Mouse (Mus musculus): ENCODE results near the gene Enpp6. TPM values are rescaled to one million over a fixed set of nuclear protein-coding genes. Genes with fewer than 3 reads are reported as not detected.

Enpp6 gene
- polyA plus RNA-seq, 1 experiment from 2014 or later = 3.1 TPM

- no peaks in the 10 kb centered on the region for H3K36me3 ChIP-seq (ENCODE audit: control insufficient read depth, insufficient read depth, low read length)
- WGBS = 89% methylated on average over 2 of the region's 2 CpGs
- no peaks in the 10 kb centered on the region for H3K27me3 ChIP-seq (replicated peaks; ENCODE audit: control insufficient read depth, insufficient read depth, low read length)
- H3K9me3 ChIP-seq (ENCODE audit: control insufficient read depth, low read length) = no peaks in the 10 kb centered on the region
- no peak for ATAC-seq (ENCODE audit: low read depth)
- H3K9ac ChIP-seq (ENCODE audit: low read depth, low read length) = no peak overlapping the region
- H3K4me1 ChIP-seq (ENCODE audit: control insufficient read depth, insufficient read depth, low read length) = no peaks in the 10 kb centered on the region
- no peak overlapping the region for H3K27ac ChIP-seq (replicated peaks; ENCODE audit: low read depth, low read length)
- DNase-seq (ENCODE audit: low spot score) = no peak
- H3K4me2 ChIP-seq (ENCODE audit: low read depth, low read length) = no peak overlapping the region
- no peak overlapping the region for H3K4me3 ChIP-seq (ENCODE audit: low read depth, low read length)
Observed at GRCm38 (mm10) chr8:47058971-47059370, 72.3 kb downstream of the Enpp6 start.

GRCm38 (mm10) chr8:47061105-47061720 is 74.5 kb downstream of the Enpp6 start:
- Histone ChIP-seq H3K4me1 (ENCODE audit: control insufficient read depth, insufficient read depth, low read length) (no peaks in the 10 kb centered on the region), H3K36me3 (ENCODE audit: control insufficient read depth, insufficient read depth, low read length) (no peaks in the 10 kb centered on the region), H3K4me2 (ENCODE audit: low read depth, low read length) (no peak overlapping the region), H3K9me3 (ENCODE audit: control insufficient read depth, low read length) (no peaks in the 10 kb centered on the region), H3K27ac (replicated peaks; ENCODE audit: low read depth, low read length) (no peak overlapping the region), H3K27me3 (replicated peaks; ENCODE audit: control insufficient read depth, insufficient read depth, low read length) (no peaks in the 10 kb centered on the region), H3K9ac (ENCODE audit: low read depth, low read length) (no peak overlapping the region), H3K4me3 (ENCODE audit: low read depth, low read length) (no peak overlapping the region)
- WGBS = 54% methylated on average over 7 of the region's 7 CpGs
- no peak for DNase-seq (ENCODE audit: low spot score)
- no peak for ATAC-seq (ENCODE audit: low read depth)

- DNase-seq (ENCODE audit: low spot score) (no peak), ATAC-seq (ENCODE audit: low read depth) (no peak)
- Histone ChIP-seq H3K4me2 (ENCODE audit: low read depth, low read length) (no peak overlapping the region), H3K36me3 (ENCODE audit: control insufficient read depth, insufficient read depth, low read length) (no peaks in the 10 kb centered on the region), H3K4me3 (ENCODE audit: low read depth, low read length) (no peak overlapping the region), H3K27me3 (replicated peaks; ENCODE audit: control insufficient read depth, insufficient read depth, low read length) (no peaks in the 10 kb centered on the region), H3K27ac (replicated peaks; ENCODE audit: low read depth, low read length) (no peak overlapping the region), H3K9me3 (ENCODE audit: control insufficient read depth, low read length) (no peaks in the 10 kb centered on the region), H3K9ac (ENCODE audit: low read depth, low read length) (no peak overlapping the region), H3K4me1 (ENCODE audit: control insufficient read depth, insufficient read depth, low read length) (no peaks in the 10 kb centered on the region)
- 83% methylated on average over 9 of the region's 9 CpGs for WGBS
Observed at GRCm38 (mm10) chr8:47067121-47067520, 80.4 kb downstream of the Enpp6 start.

GRCm38 (mm10) chr8:47069634-47070033 is 82.9 kb downstream of the Enpp6 start:
- Histone ChIP-seq H3K36me3 (ENCODE audit: control insufficient read depth, insufficient read depth, low read length) (no peaks in the 10 kb centered on the region), H3K27me3 (replicated peaks; ENCODE audit: control insufficient read depth, insufficient read depth, low read length) (no peaks in the 10 kb centered on the region), H3K4me3 (ENCODE audit: low read depth, low read length) (no peak overlapping the region), H3K27ac (replicated peaks; ENCODE audit: low read depth, low read length) (no peak overlapping the region), H3K4me2 (ENCODE audit: low read depth, low read length) (no peak overlapping the region), H3K9me3 (ENCODE audit: control insufficient read depth, low read length) (peaks cover 10% of the 10 kb centered on the region; the same call in 1 of the 2 replicates), H3K4me1 (ENCODE audit: control insufficient read depth, insufficient read depth, low read length) (no peaks in the 10 kb centered on the region), H3K9ac (ENCODE audit: low read depth, low read length) (no peak overlapping the region)
- WGBS = 81% methylated on average over 3 of the region's 3 CpGs
- DNase-seq (ENCODE audit: low spot score) (no peak), ATAC-seq (ENCODE audit: low read depth) (no peak)

- no peaks in the 10 kb centered on the region for H3K27me3 ChIP-seq (replicated peaks; ENCODE audit: control insufficient read depth, insufficient read depth, low read length)
- no peak overlapping the region for H3K4me2 ChIP-seq (ENCODE audit: low read depth, low read length)
- 79% methylated on average over 5 of the region's 5 CpGs for WGBS
- DNase-seq (ENCODE audit: low spot score) (no peak), ATAC-seq (ENCODE audit: low read depth) (no peak)
- H3K36me3 ChIP-seq (ENCODE audit: control insufficient read depth, insufficient read depth, low read length) = no peaks in the 10 kb centered on the region
- H3K4me1 ChIP-seq (ENCODE audit: control insufficient read depth, insufficient read depth, low read length) = no peaks in the 10 kb centered on the region
- H3K9ac ChIP-seq (ENCODE audit: low read depth, low read length) = no peak overlapping the region
- H3K9me3 ChIP-seq (ENCODE audit: control insufficient read depth, low read length) = peaks cover 12% of the 10 kb centered on the region; the same call in 1 of the 2 replicates
- no peak overlapping the region for H3K27ac ChIP-seq (replicated peaks; ENCODE audit: low read depth, low read length)
- H3K4me3 ChIP-seq (ENCODE audit: low read depth, low read length) = no peak overlapping the region
Observed at GRCm38 (mm10) chr8:47072001-47072400, 85.3 kb downstream of the Enpp6 start.

GRCm38 (mm10) chr8:47075941-47076555 is 89.4 kb downstream of the Enpp6 start:
- ATAC-seq (ENCODE audit: low read depth) (no peak), DNase-seq (ENCODE audit: low spot score) (no peak)

GRCm38 (mm10) chr8:47080037-47080436 is 93.3 kb downstream of the Enpp6 start:
- Histone ChIP-seq H3K27me3 (replicated peaks; ENCODE audit: control insufficient read depth, insufficient read depth, low read length) (no peaks in the 10 kb centered on the region), H3K4me2 (ENCODE audit: low read depth, low read length) (no peak overlapping the region), H3K4me1 (ENCODE audit: control insufficient read depth, insufficient read depth, low read length) (peaks cover 22% of the 10 kb centered on the region), H3K36me3 (ENCODE audit: control insufficient read depth, insufficient read depth, low read length) (no peaks in the 10 kb centered on the region), H3K9me3 (ENCODE audit: control insufficient read depth, low read length) (no peaks in the 10 kb centered on the region), H3K4me3 (ENCODE audit: low read depth, low read length) (no peak overlapping the region), H3K9ac (ENCODE audit: low read depth, low read length) (no peak overlapping the region), H3K27ac (replicated peaks; ENCODE audit: low read depth, low read length) (no peak overlapping the region)
- ATAC-seq (ENCODE audit: low read depth) = no peak
- WGBS = 67% methylated on average over 4 of the region's 4 CpGs
- no peak for DNase-seq (ENCODE audit: low spot score)

More at GRCm38 (mm10) chr8:47075941-47076555, 89.4 kb downstream of the Enpp6 start:
- WGBS = 51% methylated on average over 6 of the region's 6 CpGs
- H3K36me3 ChIP-seq (ENCODE audit: control insufficient read depth, insufficient read depth, low read length) = no peaks in the 10 kb centered on the region
- peaks cover 3% of the 10 kb centered on the region for H3K4me1 ChIP-seq (ENCODE audit: control insufficient read depth, insufficient read depth, low read length)
- no peaks in the 10 kb centered on the region for H3K27me3 ChIP-seq (replicated peaks; ENCODE audit: control insufficient read depth, insufficient read depth, low read length)
- H3K27ac ChIP-seq (replicated peaks; ENCODE audit: low read depth, low read length) = no peak overlapping the region
- no peak overlapping the region for H3K4me2 ChIP-seq (ENCODE audit: low read depth, low read length)
- peaks cover 12% of the 10 kb centered on the region; the same call in 1 of the 2 replicates for H3K9me3 ChIP-seq (ENCODE audit: control insufficient read depth, low read length)
- H3K9ac ChIP-seq (ENCODE audit: low read depth, low read length) = no peak overlapping the region
- H3K4me3 ChIP-seq (ENCODE audit: low read depth, low read length) = no peak overlapping the region

- Histone ChIP-seq H3K9ac (ENCODE audit: low read depth, low read length) (no peak overlapping the region), H3K27me3 (replicated peaks; ENCODE audit: control insufficient read depth, insufficient read depth, low read length) (no peaks in the 10 kb centered on the region), H3K9me3 (ENCODE audit: control insufficient read depth, low read length) (no peaks in the 10 kb centered on the region), H3K4me1 (ENCODE audit: control insufficient read depth, insufficient read depth, low read length) (peaks cover 22% of the 10 kb centered on the region), H3K36me3 (ENCODE audit: control insufficient read depth, insufficient read depth, low read length) (no peaks in the 10 kb centered on the region), H3K4me2 (ENCODE audit: low read depth, low read length) (peak overlapping the region; percentile 42), H3K4me3 (ENCODE audit: low read depth, low read length) (no peak overlapping the region), H3K27ac (replicated peaks; ENCODE audit: low read depth, low read length) (peak overlapping the region; percentile 63)
- peak; percentile 79 for ATAC-seq (ENCODE audit: low read depth)
- 49% methylated on average over 22 of the region's 22 CpGs for WGBS
- DNase-seq (ENCODE audit: low spot score) = peak; percentile 95
Observed at GRCm38 (mm10) chr8:47082201-47083027, 95.7 kb downstream of the Enpp6 start.
